Mouse (Mus musculus) midbrain, embryonic 12.5 days (tissue): ENCODE data around the gene Med19. TPM values are rescaled to one million over a fixed set of nuclear protein-coding genes. Genes with fewer than 3 reads are reported as not detected.

Source experiments
- polyA plus RNA-seq: library from polyadenylated mRNA; unstranded; fragments of >200 nt; fragmentation: Nextera tagmentation; extraction: Ambion mirVana; gene quantifications from 2 replicates; pipeline ENCODE4 v1.2.1, GENCODE M21; 2016

Gene Med19
- polyA plus RNA-seq, 1 experiment from 2014 or later = 51.8 TPM

Other genes starting within 250 kb of the Med19 start
- 15.2 and 21.4 TPM in 2 replicates for gene Tfpi, start 201.6 kb upstream of the Med19 start, polyA plus RNA-seq
- gene Ctnnd1, start 27.6 kb upstream of the Med19 start, polyA plus RNA-seq = 47.4 and 47.7 TPM in 2 replicates
- 0.26 and 0.31 TPM in 2 replicates for gene Btbd18, start 19.3 kb upstream of the Med19 start, polyA plus RNA-seq
- gene Selenoh, start 7.6 kb upstream of the Med19 start, polyA plus RNA-seq = 367 and 374 TPM in 2 replicates
- not detected in 2 replicates for gene Gm28635, start 361 bp upstream of the Med19 start, polyA plus RNA-seq
- gene Tmx2, start 738 bp downstream of the Med19 start, polyA plus RNA-seq = 169 and 183 TPM in 2 replicates
- gene Zdhhc5, start 36.8 kb downstream of the Med19 start, polyA plus RNA-seq = 28.1 and 29.5 TPM in 2 replicates
- gene Clp1, start 48.9 kb downstream of the Med19 start, polyA plus RNA-seq = 42.5 and 45.9 TPM in 2 replicates
- gene Ypel4, start 55.7 kb downstream of the Med19 start, polyA plus RNA-seq = 22.5 and 26.3 TPM in 2 replicates
- 9.1 and 10.9 TPM in 2 replicates for gene Gm19426, start 65.3 kb downstream of the Med19 start, polyA plus RNA-seq
- gene Serping1, start 97.0 kb downstream of the Med19 start, polyA plus RNA-seq = 38.8 and 46.2 TPM in 2 replicates
- gene Ube2l6, start 120.4 kb downstream of the Med19 start, polyA plus RNA-seq = 26.6 and 31.2 TPM in 2 replicates
- gene Smtnl1, start 144.2 kb downstream of the Med19 start, polyA plus RNA-seq = 0.13 TPM in 1 of 2 replicates, not detected in the other
- gene Timm10, start 148.6 kb downstream of the Med19 start, polyA plus RNA-seq = 32.7 and 35.8 TPM in 2 replicates
- 9.5 and 10.2 TPM in 2 replicates for gene Slc43a1, start 160.4 kb downstream of the Med19 start, polyA plus RNA-seq
- gene Rtn4rl2, start 208.3 kb downstream of the Med19 start, polyA plus RNA-seq = 4.1 and 5.4 TPM in 2 replicates